Mouse (Mus musculus) small intestine, adult 2 months (tissue): ENCODE measurements around the gene Bak1. TPM values are rescaled to one million over a fixed set of nuclear protein-coding genes. Genes with fewer than 3 reads are reported as not detected.

Source experiments
- H3K27ac ChIP-seq: fragments of 200-500 bp; 2 replicates; pipeline ENCODE4 v1.5.1; 2012; ENCODE audit warnings: low read depth, low read length, control low read depth, inconsistent platforms; ENCODE audit not compliant: insufficient read depth
- H3K27me3 ChIP-seq: fragments of 200-500 bp; 2 replicates; pipeline ENCODE4 v1.6.1; 2012; ENCODE audit warnings: mild to moderate bottlenecking, moderate library complexity, low read length, inconsistent platforms; ENCODE audit not compliant: control insufficient read depth, insufficient read depth
- H3K36me3 ChIP-seq: fragments of 200-500 bp; 2 replicates; pipeline ENCODE4 v1.6.1; 2012; ENCODE audit warnings: mild to moderate bottlenecking, low read length, control low read depth, inconsistent platforms; ENCODE audit not compliant: control insufficient read depth, insufficient read depth
- H3K4me1 ChIP-seq: fragments of 200-500 bp; 2 replicates; pipeline ENCODE4 v1.6.1; 2012; ENCODE audit warnings: low read length, inconsistent platforms, mixed read lengths; ENCODE audit not compliant: control insufficient read depth, insufficient read depth, insufficient read length
- H3K4me3 ChIP-seq: fragments of 200-500 bp; 2 replicates; pipeline ENCODE4 v1.5.1; 2012; ENCODE audit warnings: low read depth, mild to moderate bottlenecking, control low read depth, inconsistent platforms, low read length, moderate library complexity
- CTCF ChIP-seq: fragments of 200-500 bp; IDR thresholded peaks from 2 replicates; pipeline ENCODE4 v1.5.1; 2012; ENCODE audit warnings: low read depth, mild to moderate bottlenecking, control low read depth, inconsistent platforms, low read length, moderate library complexity, mixed read lengths; ENCODE audit not compliant: insufficient replicate concordance, insufficient read length; ENCODE audit errors: extremely low read depth
- POLR2A ChIP-seq: fragments of 200-500 bp; IDR thresholded peaks from 2 replicates; pipeline ENCODE4 v1.6.1; 2012; ENCODE audit warnings: low read depth, mild to moderate bottlenecking, control low read depth, inconsistent platforms, low read length, moderate library complexity
- WGBS: fragments of 180-500 bp; shearing (Covaris S2); methylation state at CpG from one replicate; pipeline ENCODE4 v1.1.7; 2018; 5-methylcytosine and 5-hydroxymethylcytosine counted together
- polyA plus RNA-seq: library from polyadenylated mRNA; depleted of rRNA; stranded (reverse); fragments of >200 nt; gene quantifications from 2 replicates; pipeline ENCODE4 v1.2.3, GENCODE M21; 2012

The Bak1 gene
- polyA plus RNA-seq, 1 experiment: 265 TPM

DNA sequence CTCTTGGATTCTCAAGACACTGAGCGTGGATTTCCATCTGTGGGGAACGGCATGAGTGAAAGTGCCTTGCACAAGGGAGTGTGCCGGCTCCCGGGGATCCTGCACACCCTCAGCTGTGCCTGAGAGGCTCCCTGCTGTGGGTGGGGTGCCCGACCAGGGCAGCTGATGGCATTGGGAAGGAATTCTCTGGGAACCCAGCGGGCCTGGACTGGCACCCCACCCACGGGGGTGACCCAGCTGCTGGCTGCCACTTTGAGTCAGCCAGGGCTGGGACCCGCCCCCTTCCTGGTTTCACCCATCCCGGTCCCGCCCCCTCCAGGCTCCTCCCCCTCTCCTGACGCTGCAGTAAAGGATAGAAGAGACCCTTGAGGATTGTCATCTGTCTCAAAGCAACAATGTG, 22.7 kb upstream of the Bak1 start:
- Histone ChIP-seq H3K27ac (peak overlapping the region; percentile 23), H3K4me1 (peaks cover 45% of the 10 kb centered on the region), H3K4me3 (peak overlapping the region; percentile 54), H3K27me3 (no peaks in the 10 kb centered on the region), H3K36me3 (no peaks in the 10 kb centered on the region)
- TF ChIP-seq CTCF: no peak
- TF ChIP-seq POLR2A: peak; percentile 29; the same call in 1 of the 2 replicates
- WGBS: 9% methylated on average over 11 of the region's 11 CpGs

DNA sequence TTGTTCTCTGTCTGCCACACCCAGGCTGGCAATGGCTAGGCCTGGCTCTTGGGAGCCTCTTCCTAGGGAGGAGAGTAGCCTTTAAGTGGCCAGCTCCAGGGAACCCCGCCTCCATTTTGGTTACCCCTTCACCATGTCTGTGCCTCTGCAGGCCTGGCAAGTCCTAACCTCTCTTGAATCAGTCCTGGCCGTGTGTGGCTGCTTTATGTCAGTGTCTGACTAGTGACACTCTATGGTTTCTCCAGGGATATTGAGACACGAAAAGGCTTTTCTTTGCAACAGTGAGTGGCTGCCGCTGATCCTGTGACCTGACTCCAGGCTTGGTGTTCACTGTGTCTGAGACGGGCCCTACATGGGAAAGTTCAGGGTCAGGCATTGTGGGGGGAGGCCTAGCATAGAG, 22.0 kb upstream of the Bak1 start:
- Histone ChIP-seq H3K36me3 (no peaks in the 10 kb centered on the region), H3K4me3 (no peak overlapping the region), H3K27ac (no peak overlapping the region), H3K4me1 (peaks cover 47% of the 10 kb centered on the region), H3K27me3 (no peaks in the 10 kb centered on the region)
- TF ChIP-seq POLR2A (no peak), CTCF (no peak)
- WGBS: 78% methylated on average over 5 of the region's 5 CpGs

DNA sequence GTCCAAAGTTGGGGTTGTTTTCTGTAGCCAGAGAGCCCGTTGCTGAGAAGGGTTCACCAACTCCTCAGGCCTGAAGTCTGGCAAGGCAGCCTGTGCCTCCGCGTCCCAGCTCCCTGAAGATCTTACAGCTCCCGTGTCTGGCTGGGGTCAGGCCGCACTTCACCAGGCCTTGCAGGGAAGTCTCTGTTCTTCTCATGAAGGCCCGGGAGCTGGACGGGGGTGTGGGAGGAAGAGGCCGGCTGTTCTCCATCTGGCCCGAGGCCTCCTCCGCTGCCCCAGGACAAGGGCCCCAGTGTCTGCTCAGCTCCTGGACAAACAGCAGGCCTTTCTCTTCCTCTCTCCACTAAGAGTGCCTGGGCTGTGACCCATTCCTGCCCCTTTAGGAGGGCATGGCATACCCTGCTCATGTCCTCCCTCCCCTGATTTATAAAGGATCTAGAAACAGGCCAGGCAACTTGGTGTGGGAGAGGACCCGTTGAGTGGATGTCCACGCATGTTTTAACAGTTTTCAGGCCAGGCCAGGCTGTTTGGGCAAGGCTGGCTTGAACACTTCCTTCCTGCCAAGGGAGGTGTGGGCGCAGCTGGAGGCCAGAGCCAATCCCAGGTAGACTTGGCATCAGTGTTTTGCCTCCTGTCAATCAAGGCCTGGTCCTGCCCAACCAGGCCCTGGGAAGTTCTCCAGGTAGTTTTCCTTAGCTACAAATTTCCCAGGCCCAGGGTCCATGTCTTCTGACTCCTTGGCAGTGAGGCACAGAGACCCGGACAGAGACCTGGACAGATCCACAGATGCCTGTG, 19.8 kb upstream of the Bak1 start:
- H3K27me3 ChIP-seq: no peaks in the 10 kb centered on the region
- TF ChIP-seq POLR2A (no peak; the same call in 1 of the 2 replicates), CTCF (no peak)
- WGBS: 15% methylated on average over 14 of the region's 14 CpGs
- H3K36me3 ChIP-seq: no peaks in the 10 kb centered on the region
- H3K27ac ChIP-seq: peak overlapping the region; percentile 84
- peaks cover 47% of the 10 kb centered on the region for H3K4me1 ChIP-seq
- H3K4me3 ChIP-seq: no peak overlapping the region

DNA sequence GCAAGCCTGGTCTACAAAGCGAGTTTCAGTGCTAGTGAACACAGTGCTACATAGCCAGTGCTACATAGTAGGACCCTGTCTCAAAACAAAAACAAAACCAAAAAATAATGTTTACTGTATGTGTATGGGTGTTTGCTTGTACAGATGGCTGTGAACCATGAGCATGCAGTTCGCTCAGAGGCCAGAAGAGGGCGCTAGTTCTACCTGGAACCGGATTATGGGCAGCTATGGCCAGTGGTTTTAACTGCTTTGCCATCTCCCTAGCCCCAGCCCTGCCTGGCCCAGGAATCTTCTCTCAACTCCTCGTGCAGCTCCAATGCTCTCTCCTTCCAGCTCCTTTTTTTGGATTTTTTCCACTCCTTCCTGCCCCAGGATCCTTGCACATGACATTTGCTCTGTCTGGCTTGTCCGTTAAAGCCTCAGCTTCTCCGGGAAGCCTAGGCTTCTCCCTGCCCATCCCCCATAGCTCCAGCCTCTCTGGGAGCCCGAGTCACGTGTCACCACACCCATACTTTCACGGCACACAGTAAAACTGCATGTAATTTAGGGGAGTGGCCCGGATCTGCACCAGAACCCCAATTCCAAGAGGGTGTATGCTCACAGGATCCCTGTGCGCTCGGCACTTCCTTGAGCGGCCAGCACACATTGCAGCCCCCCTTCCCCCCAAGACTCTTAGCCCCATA, 19.1 kb upstream of the Bak1 start:
- WGBS: 34% methylated on average over 14 of the region's 14 CpGs
- H3K27ac ChIP-seq: peak overlapping the region; percentile 84
- no peaks in the 10 kb centered on the region for H3K27me3 ChIP-seq

DNA sequence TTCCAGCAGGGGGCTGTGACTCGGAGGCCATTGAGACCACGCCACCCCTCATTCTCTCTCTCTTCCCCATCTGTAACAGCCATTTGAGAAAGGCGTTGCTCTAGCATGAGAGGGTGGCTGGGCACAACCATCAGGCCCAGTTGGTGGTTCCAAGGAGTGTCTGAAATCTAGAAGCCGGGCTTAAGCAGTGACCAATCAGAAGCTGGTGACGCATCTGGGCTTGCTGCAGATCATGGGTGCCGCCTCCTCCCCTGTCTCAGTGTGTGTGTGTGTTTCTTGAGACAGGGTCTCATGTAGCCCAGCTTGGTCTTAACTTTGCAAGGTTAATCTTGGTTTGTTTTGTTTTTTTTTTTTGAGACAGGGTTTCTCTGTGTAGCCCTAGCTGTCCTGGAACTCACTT, 16.4 kb upstream of the Bak1 start:
- H3K36me3 ChIP-seq: no peaks in the 10 kb centered on the region
- 97% methylated on average over 6 of the region's 6 CpGs for WGBS
- H3K27ac ChIP-seq: no peak overlapping the region
- no peaks in the 10 kb centered on the region for H3K27me3 ChIP-seq
- no peak overlapping the region for H3K4me3 ChIP-seq
- TF ChIP-seq POLR2A (no peak), CTCF (no peak)
- peaks cover 36% of the 10 kb centered on the region for H3K4me1 ChIP-seq

More for the DNA sequence above, 19.1 kb upstream of the Bak1 start:
- Histone ChIP-seq H3K36me3 (no peaks in the 10 kb centered on the region), H3K4me3 (no peak overlapping the region), H3K4me1 (peaks cover 47% of the 10 kb centered on the region)
- peak; percentile 76; the same call in 1 of the 2 replicates for TF ChIP-seq CTCF
- 0 out of 2 replicates have a peak, but pooled peaks have one; percentile 11 for TF ChIP-seq POLR2A

DNA sequence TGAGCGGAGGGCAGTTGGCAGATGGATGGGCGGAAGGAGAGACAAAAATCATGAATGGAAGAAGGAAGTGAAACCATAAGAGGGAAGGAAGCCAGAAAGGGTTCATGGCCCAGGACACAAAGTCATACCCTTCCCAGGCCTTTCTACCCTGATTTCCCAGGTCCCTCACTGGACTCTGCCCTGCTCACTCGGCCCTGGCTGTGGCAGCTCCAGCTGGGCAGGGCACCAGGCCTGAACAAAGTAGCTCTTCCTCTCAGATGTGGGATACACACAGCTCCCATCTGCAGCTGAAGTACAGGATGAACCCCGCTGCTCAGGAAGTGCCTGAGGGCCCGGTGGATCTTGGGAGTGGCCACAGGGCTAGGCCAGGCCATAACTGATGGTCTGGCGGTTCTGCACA, 14.0 kb upstream of the Bak1 start:
- no peaks in the 10 kb centered on the region for H3K27me3 ChIP-seq
- WGBS: 32% methylated on average over 6 of the region's 6 CpGs
- H3K27ac ChIP-seq: peak overlapping the region; percentile 41
- H3K36me3 ChIP-seq: no peaks in the 10 kb centered on the region
- H3K4me3 ChIP-seq: no peak overlapping the region
- peaks cover 42% of the 10 kb centered on the region for H3K4me1 ChIP-seq
- TF ChIP-seq POLR2A (no peak; the same call in 1 of the 2 replicates), CTCF (no peak)

DNA sequence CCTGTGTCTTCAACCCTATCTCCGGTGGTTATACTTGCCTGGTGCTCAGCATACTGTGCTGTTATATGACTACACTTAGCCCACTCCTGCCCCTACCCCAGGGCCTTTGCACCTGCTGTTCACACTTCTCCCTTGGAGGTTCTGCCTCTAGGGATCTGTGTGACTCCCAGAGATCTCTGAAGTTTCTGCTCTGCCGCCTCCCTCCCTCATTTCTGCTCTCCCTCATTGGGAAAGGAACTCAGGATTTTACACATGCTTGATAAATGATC, 12.9 kb upstream of the Bak1 start:
- H3K27me3 ChIP-seq: no peaks in the 10 kb centered on the region
- H3K27ac ChIP-seq: no peak overlapping the region
- 91% methylated on average over 2 of the region's 2 CpGs for WGBS
- no peak for TF ChIP-seq CTCF
- no peak for TF ChIP-seq POLR2A
- H3K4me1 ChIP-seq: peaks cover 40% of the 10 kb centered on the region
- no peaks in the 10 kb centered on the region for H3K36me3 ChIP-seq
- H3K4me3 ChIP-seq: no peak overlapping the region
